Mouse (Mus musculus): Measurements from ENCODE around the gene Cog4. TPM values are rescaled to one million over a fixed set of nuclear protein-coding genes. Genes with fewer than 3 reads are reported as not detected.

Gene Cog4
- polyA plus RNA-seq (2012; rRNA removed), result 37.0 and 44.9 TPM in 2 replicates

DNA sequence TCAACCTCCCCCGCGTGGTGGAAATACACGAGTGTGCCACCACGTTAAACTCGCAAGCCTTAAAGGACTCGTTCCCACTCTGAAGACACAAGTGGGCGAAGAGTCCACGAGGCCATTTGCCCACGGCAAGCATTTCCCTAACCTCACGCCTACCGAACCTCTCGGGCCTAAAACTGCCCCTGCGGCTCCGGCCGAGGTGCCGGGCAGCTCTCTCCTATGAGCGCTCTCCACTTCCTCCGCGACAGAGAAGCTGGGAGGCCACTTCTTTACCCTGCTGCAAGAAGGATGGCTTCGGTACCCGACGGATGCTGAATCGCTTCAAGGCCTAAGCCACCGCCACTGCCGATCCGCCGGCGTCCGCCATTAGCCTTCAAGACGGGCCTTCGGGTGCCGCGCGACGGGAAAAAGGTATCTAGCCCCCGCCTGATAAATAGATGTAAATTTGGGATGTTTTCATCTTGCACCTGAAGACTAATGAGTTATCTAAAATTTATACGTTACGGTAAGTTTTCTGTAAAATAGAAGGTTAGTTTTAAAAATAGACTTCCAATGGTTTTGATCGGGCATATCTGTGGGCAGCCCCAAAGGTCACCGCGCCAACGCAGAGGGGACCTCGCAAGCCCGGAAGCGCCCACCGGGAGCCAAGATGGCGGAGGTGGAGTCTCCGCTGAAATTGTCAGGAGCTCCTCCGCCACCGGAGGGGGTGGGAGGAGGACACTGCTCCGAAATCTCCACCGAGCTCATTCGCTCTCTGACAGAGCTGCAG, at the start of gene Cog4, which contains the start of gene Sf3b3:
TSS of gene Cog4 (plus strand) at position 196 of the 766 bp plus-strand sequence.
TSS of gene Sf3b3 (minus strand) at position 383 of the 766 bp plus-strand sequence.
- peak; percentile 95 for DNase-seq (ENCODE audit: low read depth)
- no peak for TF ChIP-seq CTCF (IDR thresholded peaks at IDR 0.05; ENCODE audit: borderline replicate concordance, extremely low read depth, insufficient read depth, insufficient read length)
- peak; percentile 82; the same call in 1 of the 2 replicates for TF ChIP-seq POLR2A (IDR thresholded peaks at IDR 0.05; ENCODE audit: borderline replicate concordance, extremely low read depth, insufficient read depth, insufficient read length, poor library complexity, severe bottlenecking)

DNA sequence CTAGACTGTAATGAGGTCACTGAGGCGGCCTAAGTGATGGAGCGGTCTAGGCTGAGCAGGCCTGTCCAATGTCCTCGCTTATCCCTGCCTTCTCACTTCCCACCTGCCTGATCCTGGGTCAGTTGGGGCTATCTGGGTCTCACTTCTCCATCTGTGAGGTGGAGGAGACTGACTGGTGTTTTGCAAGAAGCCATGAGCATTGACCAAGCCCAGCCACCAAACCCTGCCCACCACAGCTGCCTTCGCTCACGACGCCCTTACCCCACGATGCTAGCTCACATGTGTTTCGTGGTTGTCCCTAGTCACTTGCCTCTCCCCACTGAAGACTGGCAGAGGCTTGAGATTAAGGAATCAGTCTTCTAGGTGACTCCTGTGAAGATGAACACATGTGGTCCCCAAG, 49.3 kb upstream of the Cog4 start:
- no peak for TF ChIP-seq CTCF (IDR thresholded peaks at IDR 0.05; ENCODE audit: borderline replicate concordance, extremely low read depth, insufficient read depth, insufficient read length)
- no peak for TF ChIP-seq POLR2A (IDR thresholded peaks at IDR 0.05; ENCODE audit: borderline replicate concordance, extremely low read depth, insufficient read depth, insufficient read length, poor library complexity, severe bottlenecking)
- no peak for DNase-seq (ENCODE audit: low read depth)

DNA sequence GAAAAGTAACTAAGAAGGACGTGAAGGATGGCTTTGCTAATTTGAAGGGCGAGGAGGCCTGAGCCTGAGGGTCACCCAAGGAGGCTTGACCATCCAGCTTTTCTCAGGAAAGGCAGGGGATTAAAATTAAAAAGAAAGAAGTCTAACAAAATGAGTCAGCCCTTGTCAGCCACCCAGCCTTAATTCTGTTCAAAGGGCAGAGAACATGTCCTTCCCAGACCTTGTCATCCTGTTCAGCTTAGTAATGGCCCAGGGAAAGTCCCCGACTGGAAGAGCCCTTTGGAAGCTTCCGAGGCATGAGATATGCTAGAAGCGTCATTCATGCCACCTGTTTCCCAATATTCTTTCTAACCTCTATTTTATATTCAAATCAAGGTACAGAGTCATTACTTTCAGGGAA, 43.4 kb upstream of the Cog4 start:
- no peak for DNase-seq (ENCODE audit: low read depth)
- TF ChIP-seq POLR2A (IDR thresholded peaks at IDR 0.05; ENCODE audit: borderline replicate concordance, extremely low read depth, insufficient read depth, insufficient read length, poor library complexity, severe bottlenecking), result no peak
- TF ChIP-seq CTCF (IDR thresholded peaks at IDR 0.05; ENCODE audit: borderline replicate concordance, extremely low read depth, insufficient read depth, insufficient read length), result no peak

DNA sequence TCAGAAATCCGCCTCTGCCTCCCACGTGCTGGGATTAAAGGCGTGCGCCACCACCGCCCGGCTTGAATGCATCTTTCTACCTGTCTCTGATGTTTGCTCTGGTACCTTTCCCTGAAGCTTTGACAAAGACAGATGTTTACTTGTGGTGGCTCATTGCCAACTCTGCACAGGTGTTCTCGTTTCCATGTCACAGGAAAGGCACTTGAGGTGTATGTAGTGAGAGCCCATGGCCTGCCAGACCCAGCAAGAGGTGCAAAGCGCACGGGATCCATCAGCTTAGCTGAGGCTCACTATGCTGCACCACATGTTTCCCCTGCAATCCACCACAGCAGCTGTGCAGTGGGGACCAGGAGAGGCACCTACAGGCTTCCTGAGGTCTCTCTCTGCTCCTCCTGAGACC, 42.5 kb upstream of the Cog4 start:
- DNase-seq (ENCODE audit: low read depth), result no peak
- no peak for TF ChIP-seq CTCF (IDR thresholded peaks at IDR 0.05; ENCODE audit: borderline replicate concordance, extremely low read depth, insufficient read depth, insufficient read length)
- no peak for TF ChIP-seq POLR2A (IDR thresholded peaks at IDR 0.05; ENCODE audit: borderline replicate concordance, extremely low read depth, insufficient read depth, insufficient read length, poor library complexity, severe bottlenecking)

DNA sequence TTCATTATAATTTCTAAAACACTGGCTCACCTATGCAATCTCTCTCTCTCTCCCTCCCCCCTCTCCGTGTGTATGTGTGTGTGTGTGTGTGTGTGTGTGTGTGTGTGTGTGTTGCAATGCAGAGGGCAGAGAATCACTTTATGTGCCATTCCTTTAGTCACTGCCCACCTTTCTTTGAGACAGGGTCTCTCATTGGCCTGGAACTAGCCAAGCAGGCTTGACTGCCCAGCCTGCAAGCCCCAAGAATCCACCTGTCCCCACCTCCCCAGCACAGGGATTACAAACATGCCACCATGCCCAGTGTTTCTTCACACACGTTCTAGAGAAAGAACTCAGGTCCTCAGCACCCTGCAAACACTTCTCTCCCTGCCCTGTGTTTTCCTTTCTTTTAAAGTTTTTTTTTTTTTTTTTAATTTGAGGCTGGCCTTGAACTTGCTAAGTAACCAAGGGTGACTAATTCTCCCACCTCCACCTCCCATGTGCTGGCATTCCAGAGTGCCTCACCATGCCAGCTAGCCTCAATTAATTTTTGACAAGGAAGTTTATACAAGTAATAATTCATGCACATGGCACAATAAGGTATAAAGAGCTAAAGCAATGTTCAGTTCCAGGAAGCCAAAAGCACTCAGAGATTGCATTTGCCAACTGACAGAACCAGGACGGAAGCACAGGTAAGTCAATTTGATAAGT, 41.4 kb upstream of the Cog4 start:
- TF ChIP-seq CTCF (IDR thresholded peaks at IDR 0.05; ENCODE audit: borderline replicate concordance, extremely low read depth, insufficient read depth, insufficient read length) (no peak), POLR2A (IDR thresholded peaks at IDR 0.05; ENCODE audit: borderline replicate concordance, extremely low read depth, insufficient read depth, insufficient read length, poor library complexity, severe bottlenecking) (no peak)
- no peak for DNase-seq (ENCODE audit: low read depth)

DNA sequence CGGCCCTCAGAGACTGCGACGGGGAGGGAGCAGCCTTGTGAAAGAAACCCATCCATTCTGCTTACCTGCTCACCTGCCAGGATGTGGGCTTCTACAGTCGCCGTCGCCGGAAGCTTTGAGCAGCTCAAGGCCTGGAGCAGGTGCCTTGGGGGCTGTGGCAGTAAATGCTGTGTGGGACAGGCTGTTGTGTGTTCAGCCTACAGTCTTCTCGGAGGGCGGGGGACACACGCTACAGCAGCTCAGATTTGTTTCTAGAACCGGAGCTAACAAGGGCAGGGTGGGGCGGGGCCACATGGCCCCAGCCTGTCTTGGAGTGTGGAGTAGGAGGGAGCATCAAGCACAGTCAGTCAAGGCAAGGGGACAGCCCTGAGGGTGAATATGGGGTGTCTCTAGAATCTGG, 40.7 kb upstream of the Cog4 start, which contains the start of gene Il34:
TSS of gene Il34 (minus strand) at position 256 of the 400 bp plus-strand sequence.
- DNase-seq (ENCODE audit: low read depth), result no peak

DNA sequence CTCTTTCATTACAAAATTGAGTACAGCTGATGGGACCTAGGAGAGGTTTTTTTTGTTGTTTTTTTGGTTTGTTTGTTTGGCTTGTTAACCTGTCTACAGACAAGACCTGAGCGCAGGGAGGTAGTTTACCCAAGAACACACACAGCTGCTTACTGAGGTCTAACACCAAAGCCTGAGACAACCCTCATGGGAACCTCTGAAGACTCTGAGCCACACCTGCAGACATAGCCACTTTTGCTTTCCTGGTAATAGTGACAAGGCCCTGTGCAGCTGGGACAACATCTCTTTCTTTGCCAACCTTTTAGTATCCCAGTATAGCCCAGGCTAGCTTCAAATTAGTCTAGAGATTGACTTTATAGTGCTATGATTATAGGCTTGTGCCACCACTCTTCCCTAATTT, 40.3 kb upstream of the Cog4 start:
- TF ChIP-seq POLR2A (IDR thresholded peaks at IDR 0.05; ENCODE audit: borderline replicate concordance, extremely low read depth, insufficient read depth, insufficient read length, poor library complexity, severe bottlenecking) (no peak), CTCF (IDR thresholded peaks at IDR 0.05; ENCODE audit: borderline replicate concordance, extremely low read depth, insufficient read depth, insufficient read length) (no peak)
- no peak for DNase-seq (ENCODE audit: low read depth)

More for the DNA sequence above, 40.7 kb upstream of the Cog4 start, which contains the start of gene Il34:
- TF ChIP-seq POLR2A (IDR thresholded peaks at IDR 0.05; ENCODE audit: borderline replicate concordance, extremely low read depth, insufficient read depth, insufficient read length, poor library complexity, severe bottlenecking) (no peak), CTCF (IDR thresholded peaks at IDR 0.05; ENCODE audit: borderline replicate concordance, extremely low read depth, insufficient read depth, insufficient read length) (no peak)

DNA sequence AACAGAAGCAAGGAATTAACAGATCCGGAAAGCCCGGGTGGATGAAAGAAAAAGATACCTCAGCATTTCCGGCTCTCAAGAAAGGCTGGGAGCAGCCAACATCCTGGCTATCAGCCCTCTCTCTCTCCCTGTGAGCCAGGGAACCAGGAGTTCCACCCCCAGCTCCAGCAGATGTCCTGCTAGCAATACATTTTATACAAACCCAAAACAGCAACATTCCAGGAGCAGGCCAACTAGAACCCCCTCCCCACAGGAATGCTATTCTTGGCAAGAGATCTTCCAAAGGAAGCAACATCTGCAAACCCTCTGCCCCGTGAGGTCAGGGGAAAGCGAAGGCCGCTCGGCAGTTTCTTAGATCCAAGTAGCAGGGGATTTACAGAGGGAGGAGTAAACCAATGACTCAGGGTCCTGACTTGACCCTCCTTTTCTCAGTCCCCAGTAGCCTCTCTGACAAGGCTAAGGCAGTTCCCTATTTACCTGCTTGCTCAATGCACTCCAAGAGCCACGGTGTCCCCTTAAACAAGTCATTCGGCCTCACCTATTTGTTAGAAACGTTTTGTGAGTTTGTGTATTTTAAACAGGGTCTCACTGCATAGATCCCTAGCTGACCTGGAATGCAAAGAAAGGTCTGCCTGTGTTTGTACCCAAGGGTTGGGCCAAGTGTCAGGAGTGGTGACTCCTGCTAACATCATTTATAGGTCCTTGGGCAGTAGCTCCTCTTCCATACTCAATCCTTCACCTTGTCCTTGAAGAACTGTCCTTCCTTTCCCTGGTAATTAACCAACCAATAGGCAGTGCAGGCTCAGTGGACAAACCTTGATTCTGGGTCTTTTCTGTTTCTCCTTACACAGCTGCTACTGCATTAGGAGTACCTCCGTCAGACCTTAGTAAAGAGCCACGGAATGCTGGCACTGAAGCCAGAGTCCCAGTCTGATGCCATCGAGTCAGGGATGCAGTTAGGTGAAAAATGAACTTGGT, 37.6 kb upstream of the Cog4 start:
- TF ChIP-seq CTCF (IDR thresholded peaks at IDR 0.05; ENCODE audit: borderline replicate concordance, extremely low read depth, insufficient read depth, insufficient read length) (no peak), POLR2A (IDR thresholded peaks at IDR 0.05; ENCODE audit: borderline replicate concordance, extremely low read depth, insufficient read depth, insufficient read length, poor library complexity, severe bottlenecking) (no peak)
- DNase-seq (ENCODE audit: low read depth), result peak; percentile 39

DNA sequence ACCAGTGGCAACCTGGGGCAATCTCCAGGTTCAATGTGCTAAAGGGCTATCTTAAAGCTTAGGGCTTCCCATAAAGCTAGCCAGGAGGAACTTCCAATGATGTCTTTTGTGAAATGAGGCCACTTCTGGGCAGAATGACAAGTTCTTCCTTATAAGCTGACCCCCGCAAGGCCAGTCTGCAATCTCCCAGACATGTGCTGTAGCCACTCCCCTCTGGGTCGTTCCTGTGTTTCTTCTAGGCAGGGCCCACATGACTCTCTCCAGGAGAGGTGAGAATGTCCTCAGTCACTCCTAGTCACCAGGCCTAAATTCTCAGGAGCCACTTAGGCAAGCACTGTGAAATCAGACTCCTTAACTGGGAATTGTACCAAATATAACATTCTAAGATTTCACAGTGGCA, 36.6 kb upstream of the Cog4 start:
- DNase-seq (ENCODE audit: low read depth), result peak; percentile 13
- TF ChIP-seq POLR2A (IDR thresholded peaks at IDR 0.05; ENCODE audit: borderline replicate concordance, extremely low read depth, insufficient read depth, insufficient read length, poor library complexity, severe bottlenecking), result no peak
- no peak for TF ChIP-seq CTCF (IDR thresholded peaks at IDR 0.05; ENCODE audit: borderline replicate concordance, extremely low read depth, insufficient read depth, insufficient read length)

DNA sequence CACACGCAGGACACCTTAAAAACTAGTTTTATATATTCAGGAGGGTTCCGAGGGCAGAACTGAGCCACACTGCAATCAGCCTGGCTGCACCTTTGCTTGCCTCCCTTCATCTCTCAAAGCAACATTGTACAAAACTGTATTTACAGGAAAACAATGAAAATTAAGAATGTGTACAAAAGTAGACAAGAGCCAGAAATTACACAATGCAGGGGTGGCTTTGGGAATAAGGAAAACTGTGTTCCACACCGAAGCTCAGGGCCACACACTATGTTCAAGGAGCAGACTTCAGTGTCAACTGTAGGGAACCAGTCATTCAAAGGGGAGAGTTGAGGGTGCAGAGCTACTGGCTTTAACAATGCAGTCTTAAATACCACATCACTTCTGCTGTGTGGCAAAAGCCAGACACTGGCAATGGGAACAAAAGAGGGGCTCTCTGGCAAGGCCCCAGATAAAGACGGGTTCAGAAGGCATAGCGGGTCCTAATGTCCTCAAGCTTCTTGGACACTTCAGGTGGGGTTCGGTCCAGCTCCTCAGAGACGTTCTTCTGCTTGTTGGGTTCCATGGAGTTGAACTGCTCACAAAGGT, 35.8 kb upstream of the Cog4 start:
- TF ChIP-seq POLR2A (IDR thresholded peaks at IDR 0.05; ENCODE audit: borderline replicate concordance, extremely low read depth, insufficient read depth, insufficient read length, poor library complexity, severe bottlenecking), result no peak
- TF ChIP-seq CTCF (IDR thresholded peaks at IDR 0.05; ENCODE audit: borderline replicate concordance, extremely low read depth, insufficient read depth, insufficient read length), result no peak
- DNase-seq (ENCODE audit: low read depth), result no peak

Measured in brain, embryonic 14.5 days (tissue).